ENCODE assay signal across 8 mouse cellular contexts in genomic region chr13:102644344-102644743, GRCm38 (mm10). TPM values are rescaled to one million over a fixed set of nuclear protein-coding genes. Genes with fewer than 3 reads are reported as not detected.
DNase-seq lines count a peak whose midpoint lies in the region; ATAC-seq lines count a peak whose summit lies in the region.

No protein-coding gene starts in this region.

- peak overlapping the region; percentile 47 for H3K4me2 ChIP-seq in kidney, embryonic 15.5 days
- H3K4me2 ChIP-seq in hindbrain, embryonic 16.5 days (ENCODE audit: low read length): no peak overlapping the region; the same call in 1 of the 2 replicates
- 0 out of 2 replicates have a peak overlapping the region, but pooled peaks have one; percentile 13 for H3K4me2 ChIP-seq in neural tube, embryonic 11.5 days (ENCODE audit: low read depth)

- H3K4me1 ChIP-seq in kidney, embryonic 15.5 days: peaks cover 21% of the 10 kb centered on the region
- H3K4me1 ChIP-seq in embryonic facial prominence, embryonic 10.5 days: peaks cover 23% of the 10 kb centered on the region
- H3K4me1 ChIP-seq in hindbrain, embryonic 16.5 days (ENCODE audit: control insufficient read depth, insufficient read depth, low read depth, low read length): peaks cover 7% of the 10 kb centered on the region; the same call in 1 of the 2 replicates
- no peaks in the 10 kb centered on the region for H3K4me1 ChIP-seq in neural tube, embryonic 11.5 days (ENCODE audit: control insufficient read depth, insufficient read depth, low read length)

- no peaks in the 10 kb centered on the region for H3K36me3 ChIP-seq in kidney, embryonic 15.5 days
- no peaks in the 10 kb centered on the region for H3K36me3 ChIP-seq in embryonic facial prominence, embryonic 10.5 days (replicated peaks)
- H3K36me3 ChIP-seq in hindbrain, embryonic 16.5 days (ENCODE audit: control insufficient read depth, insufficient read depth, low read length): no peaks in the 10 kb centered on the region
- H3K36me3 ChIP-seq in neural tube, embryonic 11.5 days (ENCODE audit: control insufficient read depth, insufficient read depth, low read length): no peaks in the 10 kb centered on the region

- H3K9ac ChIP-seq in kidney, embryonic 15.5 days: no peak overlapping the region
- no peak overlapping the region for H3K9ac ChIP-seq in hindbrain, embryonic 16.5 days (ENCODE audit: low read depth, low read length)
- no peak overlapping the region for H3K9ac ChIP-seq in neural tube, embryonic 11.5 days (ENCODE audit: low read length)

- peak; percentile 26; the same call in 1 of the 2 replicates for ATAC-seq in kidney, embryonic 15.5 days (replicated peaks; ENCODE audit: low FRiP score)
- ATAC-seq in hindbrain, embryonic 16.5 days: peak; percentile 40
- ATAC-seq in neural tube, embryonic 11.5 days (ENCODE audit: insufficient read depth, low FRiP score, low TSS enrichment): 0 out of 2 replicates have a peak, but pooled peaks have one; percentile 32
- no peak for ATAC-seq in activated CD4-positive, CD25-positive, alpha-beta regulatory T cell, adult 4 months

- no peak overlapping the region for H3K27ac ChIP-seq in kidney, embryonic 15.5 days
- H3K27ac ChIP-seq in embryonic facial prominence, embryonic 10.5 days (replicated peaks): 0 out of 2 replicates have a peak overlapping the region, but pooled peaks have one; percentile 31
- no peak overlapping the region for H3K27ac ChIP-seq in hindbrain, embryonic 16.5 days (ENCODE audit: low read depth, low read length)
- H3K27ac ChIP-seq in neural tube, embryonic 11.5 days (ENCODE audit: low read depth, low read length): no peak overlapping the region

- no peaks in the 10 kb centered on the region for H3K27me3 ChIP-seq in kidney, embryonic 15.5 days
- peaks cover 26% of the 10 kb centered on the region for H3K27me3 ChIP-seq in embryonic facial prominence, embryonic 10.5 days (replicated peaks; ENCODE audit: low read depth, poor library complexity, severe bottlenecking)
- no peaks in the 10 kb centered on the region for H3K27me3 ChIP-seq in hindbrain, embryonic 16.5 days (replicated peaks; ENCODE audit: control insufficient read depth, insufficient read depth, low read length)
- no peaks in the 10 kb centered on the region for H3K27me3 ChIP-seq in neural tube, embryonic 11.5 days (ENCODE audit: control insufficient read depth, insufficient read depth, low read length)

- H3K4me3 ChIP-seq in kidney, embryonic 15.5 days (replicated peaks): no peak overlapping the region
- no peak overlapping the region for H3K4me3 ChIP-seq in embryonic facial prominence, embryonic 10.5 days
- H3K4me3 ChIP-seq in hindbrain, embryonic 16.5 days (ENCODE audit: low read length): no peak overlapping the region
- H3K4me3 ChIP-seq in neural tube, embryonic 11.5 days (ENCODE audit: low read depth, low read length): no peak overlapping the region

- no peaks in the 10 kb centered on the region for H3K9me3 ChIP-seq in kidney, embryonic 15.5 days (replicated peaks)
- H3K9me3 ChIP-seq in embryonic facial prominence, embryonic 10.5 days: no peaks in the 10 kb centered on the region
- H3K9me3 ChIP-seq in hindbrain, embryonic 16.5 days (ENCODE audit: control insufficient read depth, low read length): no peaks in the 10 kb centered on the region
- H3K9me3 ChIP-seq in neural tube, embryonic 11.5 days (ENCODE audit: control insufficient read depth, low read length): no peaks in the 10 kb centered on the region

- no peak for DNase-seq in kidney, adult 11 months
- DNase-seq in embryonic facial prominence, embryonic 10.5 days (ENCODE audit: low spot score): no peak
- no peak for DNase-seq in neural tube, embryonic 11.5 days (ENCODE audit: low spot score)
- DNase-seq in urinary bladder, postnatal 14 days (ENCODE audit: low spot score): no peak
- DNase-seq in kidney, postnatal 14 days: no peak

- 26% methylated on average over 8 of the region's 8 CpGs for WGBS in kidney, embryonic 15.5 days
- WGBS in embryonic facial prominence, embryonic 10.5 days: 29% methylated on average over 8 of the region's 8 CpGs
- 18% methylated on average over 8 of the region's 8 CpGs for WGBS in hindbrain, embryonic 16.5 days
- WGBS in neural tube, embryonic 11.5 days: 30% methylated on average over 8 of the region's 8 CpGs

RNA-seq across cellular contexts. Expression of gene Cd180, which starts 49.0 kb away (rescaled TPM):
- 0.40 and 0.76 TPM in 2 replicates for polyA plus RNA-seq in kidney, embryonic 15.5 days (2015; fragmentation: Nextera tagmentation; extraction: Ambion mirVana)
- 0.10 and 0.31 TPM in 2 replicates for polyA plus RNA-seq in embryonic facial prominence, embryonic 10.5 days (2016; fragmentation: Nextera tagmentation; extraction: Ambion mirVana)
- polyA plus RNA-seq in hindbrain, embryonic 16.5 days (2015; fragmentation: Nextera tagmentation; extraction: Ambion mirVana): 0.49 and 0.63 TPM in 2 replicates
- polyA plus RNA-seq in neural tube, embryonic 11.5 days (2014; fragmentation: Nextera tagmentation; extraction: Ambion mirVana): 0.20 and 0.70 TPM in 2 replicates
- 1 to 10 TPM in 1 of 2 experiments, under 1 TPM in 1; 0.67 to 1.3 TPM for polyA plus RNA-seq in activated CD4-positive, CD25-positive, alpha-beta regulatory T cell, adult 4 months (2017; shearing (Covaris generic))
